Mouse (Mus musculus) adrenal gland, adult 18-20 months (tissue): Measurements from ENCODE around the gene Htra2. TPM values are rescaled to one million over a fixed set of nuclear protein-coding genes. Genes with fewer than 3 reads are reported as not detected.

Experiments used
- DNase-seq, 2 experiments: peaks; one replicate each; pipeline ENCODE4 v3.0.0; 2021 to 2022; ENCODE audit warnings: low spot score in 2 of 2
- total RNA-seq, 2 experiments: library from RNA; stranded (reverse); gene quantifications; 1 replicate in 1 of 2; 2 replicates in 1 of 2; pipeline ENCODE4 v1.2.3; 2021

The Htra2 gene
- total RNA-seq, 2 experiments from 2014 or later: 44.0 to 55.2 TPM

GRCm38 (mm10) chr6:83070311-83071219 is 15.5 kb upstream of the Htra2 start:
- DNase-seq: no peak

DNA sequence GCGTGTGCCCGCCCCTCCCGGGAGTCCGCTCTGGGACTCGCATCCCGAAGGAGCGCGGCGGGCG is 15.0 kb upstream of the Htra2 start, which contains the start of gene Tlx2:
Gene Tlx2 (minus strand): TSS at position 47 of the 64 bp plus-strand sequence.
- DNase-seq: no peak

GRCm38 (mm10) chr6:83069488-83070246 is 14.6 kb upstream of the Htra2 start:
- DNase-seq: no peak

DNA sequence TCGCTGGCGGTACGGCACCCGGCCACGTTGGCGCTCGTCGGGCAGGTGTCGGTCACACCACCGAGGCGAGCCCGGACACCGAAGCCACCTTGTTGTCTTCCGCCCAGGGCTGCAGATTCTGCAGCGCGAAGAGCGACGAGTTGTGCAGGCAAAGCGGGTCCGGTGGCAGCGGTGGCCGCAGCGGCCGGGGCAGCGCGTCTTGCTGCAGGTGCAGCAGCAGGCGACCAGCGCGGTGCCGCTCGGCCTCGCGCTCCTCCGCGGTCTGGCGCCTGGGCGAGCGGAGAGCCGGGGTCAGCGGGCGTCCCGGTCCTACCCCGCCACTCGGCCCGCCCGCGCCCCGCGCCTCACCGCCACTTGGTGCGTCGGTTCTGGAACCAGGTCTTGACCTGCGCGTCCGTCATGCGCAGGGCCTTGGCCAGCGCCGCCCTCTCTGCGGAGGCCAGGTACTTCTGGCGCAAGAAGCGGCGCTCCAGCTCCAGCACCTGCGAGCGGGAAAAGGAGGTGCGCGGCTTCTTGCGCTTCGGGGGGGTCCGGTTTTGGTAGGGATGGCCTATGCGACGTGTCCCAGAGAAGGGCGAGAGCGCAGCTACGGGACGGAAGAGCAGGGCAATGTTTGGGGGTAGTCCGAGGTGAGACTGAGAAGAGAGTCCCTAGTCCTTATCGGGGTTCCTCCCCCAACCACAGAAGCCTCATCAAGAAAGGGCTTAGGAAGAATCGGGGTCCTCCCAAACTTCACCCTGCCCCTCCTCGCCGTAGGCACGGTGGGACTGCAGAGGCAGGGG is 13.8 kb upstream of the Htra2 start:
- DNase-seq: no peak

DNA sequence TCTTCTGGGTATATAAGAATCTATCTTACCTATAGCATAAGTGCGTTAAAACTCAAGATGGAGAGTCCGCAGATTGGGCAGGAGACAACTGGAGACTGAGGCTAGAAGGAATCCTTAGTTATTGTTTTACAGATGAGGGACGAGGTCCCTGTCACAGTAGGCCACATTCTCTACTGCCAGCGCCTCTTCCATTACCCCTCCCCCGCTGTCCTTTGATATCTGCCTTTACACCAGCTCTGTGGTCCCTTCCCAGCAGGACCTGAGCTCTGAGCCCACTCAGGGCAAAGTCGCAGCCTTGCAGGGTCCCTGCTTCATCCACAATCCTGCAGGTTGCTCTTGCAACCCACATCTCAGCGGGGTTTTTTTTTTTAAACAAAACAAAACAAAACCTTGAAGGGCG is 13.1 kb upstream of the Htra2 start:
- DNase-seq: no peak

DNA sequence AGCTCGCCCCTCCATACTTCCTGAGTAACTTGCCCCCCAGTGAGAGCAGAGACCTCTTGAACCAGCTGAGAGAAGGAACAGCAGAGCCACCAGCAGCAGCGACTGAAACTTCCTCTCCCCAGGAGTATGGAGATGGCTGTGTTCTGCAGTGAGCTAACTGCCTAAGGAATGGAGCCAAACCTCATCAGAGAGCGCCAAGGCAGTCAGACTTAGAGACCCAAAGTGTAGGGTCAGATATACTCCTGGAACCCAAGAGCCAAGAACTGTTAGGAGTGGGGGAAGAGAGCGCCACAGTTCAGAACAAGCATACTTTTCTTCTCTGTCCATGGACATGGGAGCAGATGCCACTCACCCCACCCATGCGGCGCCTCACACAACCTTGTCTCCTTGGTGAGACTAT is 11.4 kb upstream of the Htra2 start:
- DNase-seq: no peak

DNA sequence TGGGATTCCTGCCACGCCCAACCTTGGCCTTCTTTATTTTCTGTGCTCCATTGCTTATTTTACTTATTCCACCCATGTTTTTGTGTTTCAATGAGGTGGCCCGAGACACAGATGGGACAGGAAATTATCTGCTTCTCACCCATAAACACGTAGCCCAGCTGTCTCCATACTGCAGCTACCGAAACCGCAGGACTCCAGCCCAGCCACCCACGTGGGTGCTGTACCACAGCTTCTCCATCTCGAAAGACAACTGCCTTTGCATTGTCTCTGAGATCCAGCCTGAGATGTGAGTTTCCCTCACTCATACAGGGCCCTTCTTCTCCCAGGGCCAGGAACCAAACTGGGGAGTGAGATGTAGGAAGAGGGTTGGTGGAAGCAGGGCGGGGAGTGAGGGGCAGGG is 10.9 kb upstream of the Htra2 start:
- no peak for DNase-seq

- no peak for DNase-seq
Measured at GRCm38 (mm10) chr6:83058725-83059124, 3.7 kb upstream of the Htra2 start.

DNA sequence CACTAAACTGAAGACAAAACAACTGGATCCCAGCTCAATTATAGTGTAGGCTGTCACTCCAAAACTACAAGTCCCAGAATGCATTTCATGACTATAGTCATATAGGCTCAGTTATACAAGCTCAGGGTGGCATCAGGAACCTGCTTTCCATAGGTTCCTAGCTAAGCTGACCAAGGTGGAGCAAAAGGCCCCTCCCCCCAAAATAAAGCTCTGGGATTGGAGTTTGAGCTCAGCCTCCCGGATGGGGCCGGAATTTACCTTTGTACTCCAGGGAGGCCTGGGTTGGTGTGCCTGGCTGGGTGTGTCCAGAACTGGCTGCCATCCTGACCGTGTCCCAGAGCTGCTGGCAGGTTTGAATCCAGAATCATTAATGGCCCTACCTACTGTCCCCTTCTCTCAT is 2.7 kb upstream of the Htra2 start, which contains the start of gene Dqx1:
Gene Dqx1 (plus strand): TSS at position 55 of the 400 bp plus-strand sequence.
- no peak for DNase-seq

- DNase-seq: peak; percentile 93 to 94
Measured at GRCm38 (mm10) chr6:83054074-83054851, 810 bp downstream of the Htra2 start, which contains the start of gene Aup1. Aup1 (plus strand) TSS chr6:83054521.

GRCm38 (mm10) chr6:83053136-83053960 is 1.7 kb downstream of the Htra2 start:
- DNase-seq: peak in 1 of 2 experiments; percentile 29

- DNase-seq: no peak
Measured at GRCm38 (mm10) chr6:83049367-83049766, 5.7 kb downstream of the Htra2 start.

- no peak for DNase-seq
Measured at GRCm38 (mm10) chr6:83044742-83045141, 10.3 kb downstream of the Htra2 start.

- DNase-seq: no peak
Measured at GRCm38 (mm10) chr6:83043993-83044392, 11.1 kb downstream of the Htra2 start.

- DNase-seq: no peak
Measured at GRCm38 (mm10) chr6:83043561-83043960, 11.5 kb downstream of the Htra2 start.

GRCm38 (mm10) chr6:83040601-83041000 is 14.5 kb downstream of the Htra2 start:
- DNase-seq: no peak

DNA sequence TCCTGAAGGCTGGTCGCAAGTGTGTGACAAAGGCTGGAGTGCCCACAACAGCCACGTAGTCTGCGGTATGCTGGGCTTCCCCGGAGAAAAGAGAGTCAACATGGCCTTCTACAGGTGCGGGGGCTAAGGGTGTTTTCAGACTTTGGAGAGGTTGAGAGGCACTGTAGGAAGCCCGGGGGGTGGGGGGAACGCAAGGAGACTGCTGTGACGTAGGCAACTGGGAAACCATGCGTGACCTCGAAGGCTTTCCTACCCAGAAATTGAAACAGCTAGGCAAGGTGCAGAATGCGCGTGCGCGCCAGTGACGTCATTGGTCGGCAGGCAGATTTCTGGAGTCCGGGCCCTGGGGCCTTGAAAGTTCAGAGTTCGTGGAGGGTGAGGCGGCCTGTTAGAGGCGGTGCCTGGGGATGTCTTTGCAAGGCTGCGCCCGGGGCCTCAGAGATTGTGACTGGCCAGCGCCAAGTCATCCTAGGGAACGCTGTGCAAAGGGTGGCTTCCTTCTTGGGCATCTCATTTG is 16.5 kb downstream of the Htra2 start:
- DNase-seq: peak; percentile 98 to 99

GRCm38 (mm10) chr6:83037188-83037587 is 17.9 kb downstream of the Htra2 start:
- DNase-seq: no peak

DNA sequence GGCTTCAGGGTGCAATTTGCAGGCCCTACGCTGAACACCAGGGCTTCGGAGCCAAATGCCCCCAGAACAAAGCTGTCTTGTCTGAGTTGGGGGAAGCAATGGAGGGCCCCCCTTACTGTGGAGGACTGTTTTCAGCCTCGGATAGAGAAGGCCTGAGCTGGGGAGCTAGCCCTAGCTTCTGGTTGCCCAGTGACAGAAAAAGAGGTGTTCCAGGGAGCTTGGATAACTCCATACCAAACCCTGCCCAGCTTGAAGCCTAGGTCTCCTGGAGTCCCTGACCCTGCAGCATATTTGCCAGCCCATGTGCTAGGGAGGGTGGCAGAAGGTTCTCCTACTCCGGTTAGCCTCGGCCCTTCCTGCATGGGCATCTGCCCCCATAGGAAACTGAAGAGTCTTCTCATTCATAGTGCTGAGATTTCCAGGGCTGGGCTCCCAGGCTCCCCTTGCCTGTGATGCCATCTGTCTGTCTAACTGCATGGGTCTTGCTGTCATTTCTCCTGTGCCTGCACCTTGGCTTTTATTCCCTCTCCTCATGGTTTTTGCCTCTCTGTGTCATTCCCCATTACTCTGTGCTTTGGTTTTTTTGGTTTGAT is 20.5 kb downstream of the Htra2 start:
- DNase-seq: no peak
